Mouse (Mus musculus): ENCODE results near the gene Kcnk4. TPM values are rescaled to one million over a fixed set of nuclear protein-coding genes. Genes with fewer than 3 reads are reported as not detected.

Gene Kcnk4
- polyA plus RNA-seq, 1 experiment = 1.8 TPM

GRCm38 (mm10) chr19:6907811-6908540 is 26.3 kb downstream of the Kcnk4 start:
- peaks cover 4% of the 10 kb centered on the region; the same call in 1 of the 2 replicates for H3K36me3 ChIP-seq (ENCODE audit: control insufficient read depth, insufficient read depth, low read length)
- no peak for DNase-seq
- no peak overlapping the region for H3K4me3 ChIP-seq (ENCODE audit: control insufficient read depth, insufficient read depth, low read length)
- H3K27me3 ChIP-seq (ENCODE audit: control insufficient read depth, insufficient read depth, low read length) = no peaks in the 10 kb centered on the region
- no peak overlapping the region for H3K27ac ChIP-seq (ENCODE audit: control insufficient read depth, insufficient read depth, low read length)
- H3K4me1 ChIP-seq (replicated peaks; ENCODE audit: control insufficient read depth, insufficient read depth, low read length) = peaks cover 22% of the 10 kb centered on the region
- TF ChIP-seq POLR2A (IDR thresholded peaks at IDR 0.05; ENCODE audit: control insufficient read depth, extremely low read depth, insufficient read depth, low read length, poor library complexity) = no peak
- WGBS = 93% methylated on average over 7 of the region's 7 CpGs

- peaks cover 14% of the 10 kb centered on the region for H3K4me1 ChIP-seq (replicated peaks; ENCODE audit: control insufficient read depth, insufficient read depth, low read length)
- TF ChIP-seq POLR2A (IDR thresholded peaks at IDR 0.05; ENCODE audit: control insufficient read depth, extremely low read depth, insufficient read depth, low read length, poor library complexity) (no peak), CTCF (IDR thresholded peaks at IDR 0.05; ENCODE audit: borderline replicate concordance, control insufficient read depth, extremely low read depth, insufficient read depth, low read length, poor library complexity) (no peak)
- H3K36me3 ChIP-seq (ENCODE audit: control insufficient read depth, insufficient read depth, low read length) = no peaks in the 10 kb centered on the region
- no peak for DNase-seq
- H3K27me3 ChIP-seq (ENCODE audit: control insufficient read depth, insufficient read depth, low read length) = no peaks in the 10 kb centered on the region
- H3K27ac ChIP-seq (ENCODE audit: control insufficient read depth, insufficient read depth, low read length) = no peak overlapping the region
- WGBS = 92% methylated on average over 8 of the region's 8 CpGs
- H3K4me3 ChIP-seq (ENCODE audit: control insufficient read depth, insufficient read depth, low read length) = no peak overlapping the region
Measured at GRCm38 (mm10) chr19:6907094-6907493, 27.2 kb downstream of the Kcnk4 start.

GRCm38 (mm10) chr19:6906199-6906598 is 28.1 kb downstream of the Kcnk4 start:
- WGBS = 87% methylated on average over 3 of the region's 3 CpGs
- no peaks in the 10 kb centered on the region for H3K27me3 ChIP-seq (ENCODE audit: control insufficient read depth, insufficient read depth, low read length)
- DNase-seq = no peak
- TF ChIP-seq POLR2A (IDR thresholded peaks at IDR 0.05; ENCODE audit: control insufficient read depth, extremely low read depth, insufficient read depth, low read length, poor library complexity) = no peak
- no peak for TF ChIP-seq CTCF (IDR thresholded peaks at IDR 0.05; ENCODE audit: borderline replicate concordance, control insufficient read depth, extremely low read depth, insufficient read depth, low read length, poor library complexity)
- H3K27ac ChIP-seq (ENCODE audit: control insufficient read depth, insufficient read depth, low read length) = no peak overlapping the region
- no peak overlapping the region for H3K4me3 ChIP-seq (ENCODE audit: control insufficient read depth, insufficient read depth, low read length)
- H3K4me1 ChIP-seq (replicated peaks; ENCODE audit: control insufficient read depth, insufficient read depth, low read length) = peaks cover 14% of the 10 kb centered on the region
- no peaks in the 10 kb centered on the region for H3K36me3 ChIP-seq (ENCODE audit: control insufficient read depth, insufficient read depth, low read length)

- WGBS = 95% methylated on average over 11 of the region's 11 CpGs
- no peak for DNase-seq
- Histone ChIP-seq H3K4me1 (replicated peaks; ENCODE audit: control insufficient read depth, insufficient read depth, low read length) (peaks cover 11% of the 10 kb centered on the region), H3K36me3 (ENCODE audit: control insufficient read depth, insufficient read depth, low read length) (no peaks in the 10 kb centered on the region), H3K4me3 (ENCODE audit: control insufficient read depth, insufficient read depth, low read length) (no peak overlapping the region), H3K27ac (ENCODE audit: control insufficient read depth, insufficient read depth, low read length) (no peak overlapping the region), H3K27me3 (ENCODE audit: control insufficient read depth, insufficient read depth, low read length) (no peaks in the 10 kb centered on the region)
- TF ChIP-seq CTCF (IDR thresholded peaks at IDR 0.05; ENCODE audit: borderline replicate concordance, control insufficient read depth, extremely low read depth, insufficient read depth, low read length, poor library complexity) = no peak
- TF ChIP-seq POLR2A (IDR thresholded peaks at IDR 0.05; ENCODE audit: control insufficient read depth, extremely low read depth, insufficient read depth, low read length, poor library complexity) = no peak
Measured at GRCm38 (mm10) chr19:6905498-6906159, 28.7 kb downstream of the Kcnk4 start.

- H3K4me1 ChIP-seq (replicated peaks; ENCODE audit: control insufficient read depth, insufficient read depth, low read length) = peaks cover 9% of the 10 kb centered on the region
- H3K36me3 ChIP-seq (ENCODE audit: control insufficient read depth, insufficient read depth, low read length) = no peaks in the 10 kb centered on the region
- H3K27me3 ChIP-seq (ENCODE audit: control insufficient read depth, insufficient read depth, low read length) = no peaks in the 10 kb centered on the region
- H3K4me3 ChIP-seq (ENCODE audit: control insufficient read depth, insufficient read depth, low read length) = no peak overlapping the region
- 92% methylated on average over 2 of the region's 2 CpGs for WGBS
- TF ChIP-seq CTCF (IDR thresholded peaks at IDR 0.05; ENCODE audit: borderline replicate concordance, control insufficient read depth, extremely low read depth, insufficient read depth, low read length, poor library complexity) (no peak), POLR2A (IDR thresholded peaks at IDR 0.05; ENCODE audit: control insufficient read depth, extremely low read depth, insufficient read depth, low read length, poor library complexity) (no peak)
- H3K27ac ChIP-seq (ENCODE audit: control insufficient read depth, insufficient read depth, low read length) = no peak overlapping the region
- DNase-seq = no peak
Measured at GRCm38 (mm10) chr19:6904846-6905245, 29.5 kb downstream of the Kcnk4 start.

- H3K27me3 ChIP-seq (ENCODE audit: control insufficient read depth, insufficient read depth, low read length) = no peaks in the 10 kb centered on the region
- no peak overlapping the region for H3K27ac ChIP-seq (ENCODE audit: control insufficient read depth, insufficient read depth, low read length)
- 98% methylated on average over 1 of the region's 1 CpGs for WGBS
- DNase-seq = no peak
- no peaks in the 10 kb centered on the region for H3K36me3 ChIP-seq (ENCODE audit: control insufficient read depth, insufficient read depth, low read length)
- no peak overlapping the region for H3K4me3 ChIP-seq (ENCODE audit: control insufficient read depth, insufficient read depth, low read length)
- peaks cover 4% of the 10 kb centered on the region for H3K4me1 ChIP-seq (replicated peaks; ENCODE audit: control insufficient read depth, insufficient read depth, low read length)
- TF ChIP-seq POLR2A (IDR thresholded peaks at IDR 0.05; ENCODE audit: control insufficient read depth, extremely low read depth, insufficient read depth, low read length, poor library complexity) (no peak), CTCF (IDR thresholded peaks at IDR 0.05; ENCODE audit: borderline replicate concordance, control insufficient read depth, extremely low read depth, insufficient read depth, low read length, poor library complexity) (no peak)
Measured at GRCm38 (mm10) chr19:6903031-6903430, 31.3 kb downstream of the Kcnk4 start.

Data from thymus, adult 2 months (tissue).